Comparison of ENCODE assay signal across 21 mouse cellular contexts in genomic region chr2:106731478-106731877, GRCm38 (mm10). TPM values are rescaled to one million over a fixed set of nuclear protein-coding genes. Genes with fewer than 3 reads are reported as not detected.
DNase-seq lines count a peak whose midpoint lies in the region; ATAC-seq and TF ChIP-seq lines count a peak whose summit lies in the region.
"Had no signal": no experiment of that assay in that cellular context is flagged by ENCODE, and none has a peak within 500 bp of the region (broad histone marks: within the 10 kb centered on the region; RNA-seq: fewer than 3 reads in every experiment).

No protein-coding gene starts in this region.

- peaks cover 9% of the 10 kb centered on the region; the same call in 1 of the 2 replicates for H3K4me1 ChIP-seq in intestine, embryonic 14.5 days (replicated peaks; ENCODE audit: control insufficient read depth, insufficient read depth, low read length)
- H3K4me1 ChIP-seq in intestine, postnatal 0 days (replicated peaks; ENCODE audit: control insufficient read depth, insufficient read depth, low read length): no peaks in the 10 kb centered on the region
- peaks cover 12% of the 10 kb centered on the region for H3K4me1 ChIP-seq in intestine, embryonic 15.5 days (replicated peaks)

- H3K4me3 ChIP-seq in intestine, embryonic 14.5 days (ENCODE audit: low read depth, low read length): no peak overlapping the region
- H3K4me3 ChIP-seq in intestine, postnatal 0 days (ENCODE audit: low read depth, low read length): no peak overlapping the region
- H3K4me3 ChIP-seq in intestine, embryonic 15.5 days (replicated peaks): no peak overlapping the region
- H3K4me3 ChIP-seq: embryonic facial prominence, embryonic 12.5 days; gastrocnemius, adult 2 months; heart, embryonic 10.5 days; hindbrain, embryonic 13.5 days had no signal

- no peak overlapping the region for H3K4me2 ChIP-seq in intestine, embryonic 14.5 days (ENCODE audit: low read length)
- H3K4me2 ChIP-seq in intestine, postnatal 0 days (replicated peaks; ENCODE audit: low read depth): no peak overlapping the region
- H3K4me2 ChIP-seq in intestine, embryonic 15.5 days (replicated peaks): no peak overlapping the region
- H3K4me2 ChIP-seq: embryonic facial prominence, embryonic 12.5 days; hindbrain, embryonic 13.5 days had no signal

- H3K9me3 ChIP-seq in intestine, embryonic 14.5 days (ENCODE audit: control insufficient read depth, low read length): no peaks in the 10 kb centered on the region
- H3K9me3 ChIP-seq in intestine, postnatal 0 days (ENCODE audit: control insufficient read depth): no peaks in the 10 kb centered on the region
- no peaks in the 10 kb centered on the region for H3K9me3 ChIP-seq in intestine, embryonic 15.5 days
- H3K9me3 ChIP-seq: embryonic facial prominence, embryonic 12.5 days; heart, embryonic 10.5 days; hindbrain, embryonic 13.5 days had no signal

- H3K36me3 ChIP-seq in intestine, embryonic 14.5 days (ENCODE audit: control insufficient read depth, insufficient read depth, low read length): 0 out of 2 replicates have a peak, but pooled peaks cover 4% of the 10 kb centered on the region
- H3K36me3 ChIP-seq in intestine, postnatal 0 days (ENCODE audit: control insufficient read depth, insufficient read depth): no peaks in the 10 kb centered on the region
- H3K36me3 ChIP-seq in intestine, embryonic 15.5 days: no peaks in the 10 kb centered on the region
- H3K36me3 ChIP-seq: embryonic facial prominence, embryonic 12.5 days; G1E had no signal

- TF ChIP-seq CTCF in intestine, postnatal 0 days (IDR thresholded peaks at IDR 0.05; ENCODE audit: low read depth): no peak

- DNase-seq in intestine, embryonic 14.5 days (ENCODE audit: low spot score): no peak
- peak; percentile 46 for DNase-seq in adrenal gland, postnatal 10 days
- no peak for DNase-seq in kidney, adult 11 months
- no peak for DNase-seq in layer of hippocampus, adult 9-10 months (ENCODE audit: low spot score)
- DNase-seq: cerebellum, adult 11 months; cerebellum, adult 9-10 months; cerebellum, postnatal 25 days; gastrocnemius, adult 2 months; gastrocnemius, postnatal 25 days; heart, postnatal 10 days; heart, postnatal 4 days; kidney, adult 18-20 months had no signal

- H3K27ac ChIP-seq in intestine, embryonic 14.5 days (ENCODE audit: low read depth): no peak overlapping the region
- H3K27ac ChIP-seq in intestine, postnatal 0 days (ENCODE audit: low read depth, low read length): no peak overlapping the region
- H3K27ac ChIP-seq in intestine, embryonic 15.5 days: no peak overlapping the region
- H3K27ac ChIP-seq: gastrocnemius, adult 2 months; heart, embryonic 10.5 days; hindbrain, embryonic 13.5 days; hindbrain, postnatal 0 days had no signal

- WGBS in intestine, embryonic 14.5 days: 64% methylated on average over 4 of the region's 4 CpGs
- WGBS in intestine, postnatal 0 days: 73% methylated on average over 4 of the region's 4 CpGs
- 62% methylated on average over 4 of the region's 4 CpGs for WGBS in intestine, embryonic 15.5 days

- H3K9ac ChIP-seq in intestine, embryonic 14.5 days (ENCODE audit: low read length): no peak overlapping the region
- H3K9ac ChIP-seq in intestine, postnatal 0 days (ENCODE audit: low read depth, low read length): no peak overlapping the region
- H3K9ac ChIP-seq in intestine, embryonic 15.5 days: no peak overlapping the region
- H3K9ac ChIP-seq: embryonic facial prominence, embryonic 12.5 days; hindbrain, embryonic 13.5 days had no signal

- 0 out of 2 replicates have a peak, but pooled peaks have one; percentile 21 for ATAC-seq in intestine, embryonic 14.5 days (replicated peaks; ENCODE audit: low FRiP score, low TSS enrichment, low read depth)
- no peak for ATAC-seq in intestine, postnatal 0 days
- ATAC-seq in intestine, embryonic 15.5 days: peak; percentile 75
- ATAC-seq: CD4-positive, CD25-positive, alpha-beta regulatory T cell, adult 4 months had no signal

- H3K27me3 ChIP-seq in intestine, embryonic 14.5 days (replicated peaks; ENCODE audit: control insufficient read depth, insufficient read depth, low read length): no peaks in the 10 kb centered on the region
- H3K27me3 ChIP-seq in intestine, postnatal 0 days (replicated peaks; ENCODE audit: control insufficient read depth, insufficient read depth, low read length): no peaks in the 10 kb centered on the region
- H3K27me3 ChIP-seq in intestine, embryonic 15.5 days (replicated peaks): no peaks in the 10 kb centered on the region
- H3K27me3 ChIP-seq: embryonic facial prominence, embryonic 12.5 days; hindbrain, embryonic 13.5 days had no signal

RNA-seq across cellular contexts. Expression of gene Mpped2, which starts 38.4 kb away (rescaled TPM):
- polyA plus RNA-seq in intestine, embryonic 14.5 days (2014; fragmentation: Nextera tagmentation; extraction: Ambion mirVana): 45.6 and 54.7 TPM in 2 replicates
- 8.0 and 8.2 TPM in 2 replicates for polyA plus RNA-seq in intestine, postnatal 0 days (2015; fragmentation: Nextera tagmentation; extraction: Ambion mirVana)
- total RNA-seq in adrenal gland, postnatal 10 days (2021): 10 to 100 TPM; 20.3 to 27.4 TPM
- polyA plus RNA-seq in intestine, embryonic 15.5 days (2015; fragmentation: Nextera tagmentation; extraction: Ambion mirVana): 27.5 and 28.6 TPM in 2 replicates
- total RNA-seq: granulocyte monocyte progenitor cell, adult 5-6 weeks had no signal
- polyA plus RNA-seq: CD4-positive, CD25-positive, alpha-beta regulatory T cell, adult 4 months; G1E had no signal
